Mouse (Mus musculus) cerebellum, adult 11 months (tissue): ENCODE results near the gene Cs.

Experiments
- DNase-seq: peaks from one replicate; pipeline ENCODE4 v3.0.0; 2022

The Cs gene

GRCm38 (mm10) chr10:128376455-128377211 is 39.1 kb downstream of the Cs start, which contains the start of gene Ankrd52:
Gene Ankrd52, plus strand, starts transcription at chr10:128377115.
- peak; percentile 83 for DNase-seq

- DNase-seq = peak; percentile 48
Observed at GRCm38 (mm10) chr10:128377222-128377939, 39.8 kb downstream of the Cs start.

GRCm38 (mm10) chr10:128377940-128378448 is 40.5 kb downstream of the Cs start:
- DNase-seq = no peak

- no peak for DNase-seq
Observed at GRCm38 (mm10) chr10:128378462-128378861, 40.9 kb downstream of the Cs start.

- DNase-seq = no peak
Observed at GRCm38 (mm10) chr10:128379260-128379659, 41.7 kb downstream of the Cs start.

- no peak for DNase-seq
Observed at GRCm38 (mm10) chr10:128380565-128380964, 43.0 kb downstream of the Cs start.

- no peak for DNase-seq
Observed at GRCm38 (mm10) chr10:128382482-128382881, 44.9 kb downstream of the Cs start.

- DNase-seq = no peak
Observed at GRCm38 (mm10) chr10:128385902-128386301, 48.4 kb downstream of the Cs start.

- no peak for DNase-seq
Observed at GRCm38 (mm10) chr10:128388941-128389340, 51.4 kb downstream of the Cs start.

- DNase-seq = no peak
Observed at GRCm38 (mm10) chr10:128389570-128389969, 52.0 kb downstream of the Cs start.

- no peak for DNase-seq
Observed at GRCm38 (mm10) chr10:128390366-128390765, 52.8 kb downstream of the Cs start.

- DNase-seq = no peak
Observed at GRCm38 (mm10) chr10:128391850-128392249, 54.3 kb downstream of the Cs start.

- no peak for DNase-seq
Observed at GRCm38 (mm10) chr10:128396017-128396673, 58.6 kb downstream of the Cs start.

GRCm38 (mm10) chr10:128396716-128397264 is 59.3 kb downstream of the Cs start:
- no peak for DNase-seq

- DNase-seq = peak; percentile 51
Observed at GRCm38 (mm10) chr10:128397466-128397865, 59.9 kb downstream of the Cs start.

GRCm38 (mm10) chr10:128400338-128400737 is 62.8 kb downstream of the Cs start:
- no peak for DNase-seq

GRCm38 (mm10) chr10:128401056-128401455 is 63.5 kb downstream of the Cs start, which contains the start of gene Slc39a5:
Gene Slc39a5, minus strand, starts transcription at chr10:128401229.
- no peak for DNase-seq

GRCm38 (mm10) chr10:128401638-128402037 is 64.1 kb downstream of the Cs start:
- DNase-seq = no peak

GRCm38 (mm10) chr10:128403931-128404330 is 66.4 kb downstream of the Cs start:
- DNase-seq = peak; percentile 72

- no peak for DNase-seq
Observed at GRCm38 (mm10) chr10:128408591-128409535, 71.3 kb downstream of the Cs start.

- DNase-seq = peak; percentile 97
Observed at GRCm38 (mm10) chr10:128409692-128410559, 72.4 kb downstream of the Cs start.
